Mouse (Mus musculus) bone marrow, adult 2 months (tissue): ENCODE data around the gene Gzme.
"Not testable (repeated sequence)": the region's sequence is repeated elsewhere in the genome, so short reads cannot be mapped to it uniquely, and the experiment has no call there.

ENCODE experiments used
- CTCF ChIP-seq: fragments of 200-500 bp; IDR thresholded peaks from 2 replicates; pipeline ENCODE4 v1.5.1; 2011; ENCODE audit warnings: low read length, control low read depth; ENCODE audit not compliant: control insufficient read depth, insufficient read depth
- POLR2A ChIP-seq: fragments of 200-500 bp; IDR thresholded peaks from 2 replicates; pipeline ENCODE4 v1.6.1; 2011; ENCODE audit warnings: low read depth, mild to moderate bottlenecking, control low read depth, low read length, borderline replicate concordance; ENCODE audit not compliant: control insufficient read depth

GRCm38 (mm10) chr14:56115531-56116310, 4.7 kb downstream of the Gzme start:
- TF ChIP-seq CTCF, POLR2A: not testable (repeated sequence)
